Mouse (Mus musculus): Measurements from ENCODE around the gene Stat5a. TPM values are rescaled to one million over a fixed set of nuclear protein-coding genes. Genes with fewer than 3 reads are reported as not detected.

Gene Stat5a
- polyA plus RNA-seq, 2 experiments from 2014 or later: 37.9 to 52.4 TPM

GRCm38 (mm10) chr11:100898441-100899199 lies 39.5 kb downstream of the Stat5a start:
- no peak for ATAC-seq

- peak; percentile 95 for ATAC-seq
Observed at GRCm38 (mm10) chr11:100904580-100905351, 45.6 kb downstream of the Stat5a start.

- ATAC-seq: no peak
Observed at GRCm38 (mm10) chr11:100905929-100906328, 46.8 kb downstream of the Stat5a start.

GRCm38 (mm10) chr11:100906885-100907284 lies 47.7 kb downstream of the Stat5a start:
- ATAC-seq: no peak

- no peak for ATAC-seq
Observed at GRCm38 (mm10) chr11:100908112-100908511, 49.0 kb downstream of the Stat5a start.

GRCm38 (mm10) chr11:100908567-100908966 lies 49.4 kb downstream of the Stat5a start:
- no peak for ATAC-seq

GRCm38 (mm10) chr11:100912401-100913155 lies 53.4 kb downstream of the Stat5a start:
- peak; percentile 92 for ATAC-seq

- no peak for ATAC-seq
Observed at GRCm38 (mm10) chr11:100914415-100914814, 55.3 kb downstream of the Stat5a start.

- no peak for ATAC-seq
Observed at GRCm38 (mm10) chr11:100915063-100915462, 55.9 kb downstream of the Stat5a start.

GRCm38 (mm10) chr11:100916432-100916971 lies 57.4 kb downstream of the Stat5a start:
- ATAC-seq: no peak

GRCm38 (mm10) chr11:100918007-100918406 lies 58.9 kb downstream of the Stat5a start:
- ATAC-seq: no peak

GRCm38 (mm10) chr11:100920887-100921624 lies 61.9 kb downstream of the Stat5a start:
- peak; percentile 45 for ATAC-seq

GRCm38 (mm10) chr11:100924386-100924919 lies 65.3 kb downstream of the Stat5a start:
- no peak for ATAC-seq

- ATAC-seq: no peak
Observed at GRCm38 (mm10) chr11:100927386-100927785, 68.2 kb downstream of the Stat5a start.

GRCm38 (mm10) chr11:100930611-100931010 lies 71.5 kb downstream of the Stat5a start:
- ATAC-seq: no peak

- ATAC-seq: peak; percentile 91
Observed at GRCm38 (mm10) chr11:100931254-100931921, 72.2 kb downstream of the Stat5a start.

Other genes with a start within 250 kb of the Stat5a start
- 10 to 100 TPM; 27.1 to 30.3 TPM for gene Nkiras2, start 240.1 kb upstream of the Stat5a start, polyA plus RNA-seq (2017; shearing (Covaris generic))
- 100 to 1,000 TPM; 426 to 510 TPM for gene Dnajc7, start 239.2 kb upstream of the Stat5a start, polyA plus RNA-seq (2017; shearing (Covaris generic))
- gene Zfp385c, start 166.9 kb upstream of the Stat5a start, polyA plus RNA-seq (2017; shearing (Covaris generic)): under 1 TPM in 1 of 2 experiments, not detected in 1; 0.23 TPM
- 10 to 100 TPM; 31.6 to 60.3 TPM for gene Dhx58, start 155.1 kb upstream of the Stat5a start, polyA plus RNA-seq (2017; shearing (Covaris generic))
- 10 to 100 TPM; 11.1 to 13.2 TPM for gene Kat2a, start 146.9 kb upstream of the Stat5a start, polyA plus RNA-seq (2017; shearing (Covaris generic))
- 1 to 10 TPM in 1 of 2 experiments, not detected in 1; 1.0 TPM for gene Hspb9, start 145.5 kb upstream of the Stat5a start, polyA plus RNA-seq (2017; shearing (Covaris generic))
- 10 to 100 TPM; 21.2 to 35.8 TPM for gene Rab5c, start 121.1 kb upstream of the Stat5a start, polyA plus RNA-seq (2017; shearing (Covaris generic))
- gene Kcnh4, start 99.4 kb upstream of the Stat5a start, polyA plus RNA-seq (2017; shearing (Covaris generic)): not detected
- not detected for gene Hcrt, start 96.4 kb upstream of the Stat5a start, polyA plus RNA-seq (2017; shearing (Covaris generic))
- gene Ghdc, start 88.4 kb upstream of the Stat5a start, polyA plus RNA-seq (2017; shearing (Covaris generic)): 1 to 10 TPM; 2.7 to 3.1 TPM
- gene Stat5b, start 8.6 kb upstream of the Stat5a start, polyA plus RNA-seq (2017; shearing (Covaris generic)): 10 to 100 TPM; 39.3 to 53.2 TPM
- 100 to 1,000 TPM; 105 to 122 TPM for gene Stat3, start 80.2 kb downstream of the Stat5a start, polyA plus RNA-seq (2017; shearing (Covaris generic))
- 1 to 10 TPM; 1.8 to 3.1 TPM for gene Cavin1, start 111.5 kb downstream of the Stat5a start, polyA plus RNA-seq (2017; shearing (Covaris generic))
- 10 to 100 TPM in 1 of 2 experiments, 1 to 10 TPM in 1; 7.0 to 15.7 TPM for gene Atp6v0a1, start 150.1 kb downstream of the Stat5a start, polyA plus RNA-seq (2017; shearing (Covaris generic))
- 1 to 10 TPM; 7.6 to 7.9 TPM for gene Naglu, start 210.7 kb downstream of the Stat5a start, polyA plus RNA-seq (2017; shearing (Covaris generic))
- gene Hsd17b1, start 219.1 kb downstream of the Stat5a start, polyA plus RNA-seq (2017; shearing (Covaris generic)): under 1 TPM in 1 of 2 experiments, not detected in 1; 0.32 TPM
- 10 to 100 TPM; 17.4 to 27.7 TPM for gene Coasy, start 223.2 kb downstream of the Stat5a start, polyA plus RNA-seq (2017; shearing (Covaris generic))
- 10 to 100 TPM; 60.2 to 68.1 TPM for gene Mlx, start 227.9 kb downstream of the Stat5a start, polyA plus RNA-seq (2017; shearing (Covaris generic))
- 1 to 10 TPM; 8.4 to 9.8 TPM for gene Psmc3ip, start 236.1 kb downstream of the Stat5a start, polyA plus RNA-seq (2017; shearing (Covaris generic))

All from CD4-positive, CD25-positive, alpha-beta regulatory T cell, adult 4 months (primary cell).